Mouse (Mus musculus) mouse embryonic stem cell (cell line): ENCODE measurements around the gene Cdk19.

Experiments
- in situ Hi-C, 2 experiments: fragments of 300-500 bp; cut with MboI; formaldehyde crosslinking; loops; 1 replicate in 1 of 2; 3 replicates in 1 of 2; pipeline ENCODE4 v1.14.3; 2019 to 2020; ENCODE audit warnings: low sequenced_read_pairs in 2 of 2, low pct_unique_long_range_greater_than_20kb in 1 of 2, mixed read lengths in 1 of 2; ENCODE audit not compliant: unreplicated experiment in 1 of 2

Gene Cdk19

GRCm38 (mm10) chr10:40426096-40426450 lies 86.7 kb downstream of the Cdk19 start:
- in situ Hi-C loops: no loop called here

DNA sequence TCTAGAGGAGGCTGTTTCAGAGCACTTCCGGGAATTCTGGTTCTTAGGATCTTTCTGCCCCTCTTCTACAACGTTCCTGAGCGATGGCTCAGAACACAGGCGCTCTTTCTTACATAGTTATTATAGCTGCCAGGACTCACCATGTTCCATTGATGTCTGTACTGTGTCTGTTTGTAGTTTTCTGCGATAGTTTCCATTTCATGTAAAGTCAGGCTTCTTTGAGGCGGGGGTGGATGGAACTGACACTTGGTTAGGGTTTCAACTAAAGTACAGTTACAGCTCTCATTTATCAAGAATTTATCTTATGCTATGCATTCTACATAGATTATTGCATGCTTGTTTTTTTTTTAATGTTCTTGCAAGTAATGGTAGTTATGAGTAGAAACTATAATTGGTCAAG lies 89.3 kb downstream of the Cdk19 start:
- in situ Hi-C loops: no loop called here

DNA sequence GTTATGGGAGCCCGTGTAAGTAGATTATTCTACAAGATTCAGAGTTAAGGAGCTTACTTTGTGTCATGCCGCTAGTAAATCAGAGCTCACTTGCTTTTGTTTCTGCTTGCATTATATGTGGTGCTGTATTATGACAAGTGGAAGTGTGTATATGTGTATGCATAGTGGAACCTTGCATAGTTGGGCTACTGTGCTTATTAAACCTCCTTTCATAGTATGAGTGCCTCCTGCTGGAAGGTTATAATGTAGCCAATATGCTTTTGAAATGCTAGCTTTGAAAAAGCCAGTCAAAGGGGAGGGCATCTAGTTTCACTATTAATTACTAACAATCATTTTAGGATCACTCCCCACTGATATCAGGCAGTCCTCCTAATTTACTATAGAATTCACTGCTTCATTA lies 89.7 kb downstream of the Cdk19 start:
- in situ Hi-C loops: no loop called here

- in situ Hi-C loops: no loop called here
Measured at GRCm38 (mm10) chr10:40430209-40430608, 90.8 kb downstream of the Cdk19 start.

DNA sequence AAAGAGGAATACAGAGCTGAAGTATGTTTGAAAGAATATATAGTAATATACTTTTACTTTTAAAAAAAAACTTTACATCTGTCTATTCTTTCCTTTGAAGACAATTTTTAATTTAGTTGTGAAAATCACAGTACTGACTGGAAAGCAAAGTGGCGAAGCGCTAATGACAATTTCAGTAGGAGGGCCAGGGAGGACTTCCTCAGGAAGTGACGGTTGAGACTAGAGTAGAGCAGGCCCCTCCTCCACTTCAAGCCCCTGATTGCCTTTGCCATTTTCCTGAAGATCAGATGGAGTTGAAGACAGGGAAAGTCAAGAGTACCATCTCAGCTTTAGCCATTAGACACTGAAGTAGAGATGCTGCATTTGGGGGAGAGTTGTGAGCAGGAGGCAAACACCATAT lies 92.6 kb downstream of the Cdk19 start:
- in situ Hi-C loops: no loop called here

DNA sequence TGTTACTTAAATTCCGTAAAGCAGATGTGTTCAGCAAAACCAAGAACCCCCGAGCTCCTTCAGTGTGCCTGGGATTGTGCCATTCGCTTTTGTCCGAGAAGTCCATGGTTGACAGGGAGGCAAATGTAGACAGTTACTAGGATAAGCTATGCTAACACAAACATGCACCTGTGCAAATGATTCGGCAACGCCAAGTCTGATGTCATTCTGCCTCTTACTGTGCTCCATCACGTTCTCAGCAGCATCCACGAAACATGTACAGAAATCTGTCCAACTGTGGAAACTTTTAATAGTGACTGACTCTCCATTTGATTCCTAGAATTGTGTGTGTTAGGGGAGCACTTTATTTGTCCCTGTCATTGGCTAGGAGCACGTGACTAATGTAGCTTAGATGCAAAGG lies 93.0 kb downstream of the Cdk19 start:
- in situ Hi-C loops: no loop called here

GRCm38 (mm10) chr10:40435402-40435801 lies 96.0 kb downstream of the Cdk19 start:
- in situ Hi-C loops: no loop called here

- in situ Hi-C loops: no loop called here
Measured at GRCm38 (mm10) chr10:40437117-40437516, 97.8 kb downstream of the Cdk19 start.

- in situ Hi-C loops: no loop called here
Measured at GRCm38 (mm10) chr10:40440740-40441139, 101.4 kb downstream of the Cdk19 start.

- in situ Hi-C loops: no loop called here
Measured at GRCm38 (mm10) chr10:40442076-40442475, 102.7 kb downstream of the Cdk19 start.

DNA sequence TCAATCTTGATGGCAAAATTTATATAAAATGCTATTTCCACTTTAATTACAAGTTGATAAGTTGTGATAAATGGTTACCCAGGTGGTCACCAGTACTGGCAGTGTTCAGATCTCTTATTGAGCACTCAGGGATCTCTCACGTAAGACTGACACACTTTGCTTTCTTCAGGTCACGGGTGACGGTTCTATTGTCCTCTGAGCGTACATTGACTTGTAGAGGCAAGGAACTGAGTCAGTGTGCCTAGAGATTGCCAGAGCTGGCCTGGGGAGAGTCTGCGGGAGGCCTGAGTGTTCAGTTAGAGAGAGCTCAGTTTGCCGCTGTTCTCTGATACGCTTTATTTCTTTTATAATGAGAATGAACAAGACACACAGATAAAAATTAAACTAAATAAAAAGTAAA lies 104.0 kb downstream of the Cdk19 start:
- in situ Hi-C loops: no loop called here

- in situ Hi-C loops: no loop called here
Measured at GRCm38 (mm10) chr10:40443806-40444357, 104.5 kb downstream of the Cdk19 start.

DNA sequence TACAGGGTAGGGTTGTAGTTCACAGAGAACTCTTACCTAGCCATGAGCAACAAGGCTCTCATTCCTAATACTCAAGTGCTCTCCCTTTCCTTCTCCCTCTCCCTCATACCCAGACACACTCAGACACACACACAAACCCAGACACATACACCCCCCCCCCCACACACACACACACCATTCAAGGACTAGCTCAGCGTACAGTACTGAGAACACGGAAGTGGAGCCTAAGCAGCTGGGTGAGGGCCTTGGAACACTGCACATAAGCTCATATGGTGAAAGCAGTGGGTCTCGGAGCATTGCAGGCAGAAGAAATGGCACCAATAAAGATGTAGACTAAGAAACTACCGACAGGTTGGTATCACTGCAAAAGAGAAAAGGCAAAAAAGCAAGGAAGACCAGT lies 105.2 kb downstream of the Cdk19 start:
- in situ Hi-C loops: no loop called here

GRCm38 (mm10) chr10:40446088-40446604 lies 106.8 kb downstream of the Cdk19 start:
- in situ Hi-C loops: no loop called here

DNA sequence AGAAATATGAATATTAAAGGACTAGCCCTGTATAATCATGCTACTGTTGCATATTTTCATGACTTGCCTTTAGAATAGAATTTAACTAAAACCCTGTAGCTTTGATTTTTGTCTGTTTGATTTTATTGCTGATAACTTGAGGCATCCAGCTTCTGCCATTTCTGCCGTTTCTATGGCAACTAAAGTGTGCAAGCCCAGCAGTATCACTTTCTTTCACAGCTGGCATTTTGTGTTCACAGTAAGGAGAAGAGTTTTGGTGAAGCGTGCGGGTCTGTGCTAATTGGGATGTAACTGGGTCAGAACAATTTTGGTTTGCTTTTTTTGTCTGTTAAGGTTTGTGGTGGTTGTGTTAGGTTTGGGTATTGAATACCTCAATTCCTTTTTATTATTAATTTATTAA lies 107.3 kb downstream of the Cdk19 start:
- in situ Hi-C loops: no loop called here

DNA sequence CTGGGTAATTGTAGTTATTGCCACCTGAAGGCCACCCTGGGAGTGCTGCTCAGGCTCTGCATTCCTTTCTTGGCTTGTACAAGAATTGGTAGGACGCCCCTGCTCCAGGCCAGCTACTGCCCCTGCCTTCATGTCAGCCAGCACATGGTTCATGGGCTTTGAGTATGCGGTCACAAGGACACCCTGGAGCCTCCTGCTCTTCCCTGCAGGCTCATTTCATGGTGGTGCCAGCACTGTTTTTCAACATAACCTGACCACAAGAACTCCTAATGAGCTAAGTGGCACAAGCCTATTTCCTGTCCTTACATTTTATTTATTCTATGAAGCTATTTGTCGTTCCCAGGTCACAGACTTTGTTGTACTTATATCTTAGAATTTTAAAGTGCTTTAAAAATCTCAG lies 107.9 kb downstream of the Cdk19 start:
- in situ Hi-C loops: no loop called here

- in situ Hi-C loops: no loop called here
Measured at GRCm38 (mm10) chr10:40447921-40448320, 108.6 kb downstream of the Cdk19 start.

DNA sequence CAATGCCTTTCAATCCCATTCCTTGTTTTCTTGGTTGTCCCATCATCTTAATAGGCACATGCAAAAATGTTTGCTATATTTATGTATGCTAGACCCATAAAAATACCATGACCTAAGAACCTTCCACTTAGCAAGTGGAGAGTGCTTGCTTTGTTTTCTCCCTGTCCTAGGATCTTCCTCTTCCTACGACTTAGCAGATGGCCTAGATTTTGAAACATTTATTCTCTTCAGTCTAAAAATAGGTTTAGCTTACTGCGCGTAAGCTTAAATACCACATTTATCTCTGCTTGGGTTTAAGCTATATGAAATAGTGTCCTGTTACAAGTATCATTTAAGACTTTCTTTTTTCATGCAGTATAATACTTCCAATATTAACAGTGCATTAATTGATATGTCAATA lies 109.1 kb downstream of the Cdk19 start:
- in situ Hi-C loops: no loop called here

DNA sequence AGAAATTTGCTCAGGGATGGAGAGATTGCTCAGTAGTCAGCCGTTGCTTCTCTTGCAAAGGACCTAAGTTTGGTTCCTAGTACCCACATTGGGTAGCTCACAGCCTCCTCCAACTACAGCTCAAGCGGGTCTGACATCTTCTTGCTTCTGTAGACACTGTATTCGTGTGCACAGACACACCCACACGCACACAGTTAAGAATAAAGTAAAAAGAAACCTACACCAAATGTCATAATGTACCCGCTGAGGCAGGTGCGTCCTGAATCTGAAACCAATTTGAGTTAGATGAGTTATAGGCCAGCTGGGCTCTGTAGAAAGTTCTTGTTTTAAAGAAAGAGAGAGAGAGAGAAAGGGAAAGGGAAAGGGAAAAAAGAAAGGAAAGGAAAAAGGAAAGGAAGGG lies 110.2 kb downstream of the Cdk19 start:
- in situ Hi-C loops: no loop called here

- in situ Hi-C loops: no loop called here
Measured at GRCm38 (mm10) chr10:40450171-40450570, 110.8 kb downstream of the Cdk19 start.

- in situ Hi-C loops: no loop called here
Measured at GRCm38 (mm10) chr10:40457116-40457515, 117.8 kb downstream of the Cdk19 start.
